In the genomic region with DNA sequence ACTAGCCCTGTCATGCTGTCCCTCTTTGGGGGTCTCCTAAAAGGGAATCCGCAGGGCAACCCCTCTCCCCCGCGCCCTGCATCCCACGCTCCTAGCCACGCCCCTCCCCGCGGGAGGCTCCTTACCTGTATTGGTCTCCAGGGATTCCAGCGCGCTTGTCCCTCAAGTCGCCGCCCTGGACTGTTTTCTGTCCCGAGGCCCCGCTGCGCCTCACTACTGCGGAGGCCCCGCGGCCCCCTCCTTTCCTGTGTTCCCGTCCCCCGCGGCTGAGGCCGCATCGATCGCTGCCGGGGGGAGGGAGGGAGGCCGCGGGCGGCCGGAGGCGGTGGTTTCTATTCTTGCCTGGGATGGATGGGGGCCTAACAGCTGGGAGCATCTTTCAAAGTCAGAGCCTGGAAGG, we compare ENCODE assay signal across 8 mouse cellular contexts. TPM values are rescaled to one million over a fixed set of nuclear protein-coding genes. Genes with fewer than 3 reads are reported as not detected.
DNase-seq lines count a peak whose midpoint lies in the region; ATAC-seq and TF ChIP-seq lines count a peak whose summit lies in the region.

A gene (minus strand): TSS at position 212 of the 400 bp plus-strand sequence.

- no peaks in the 10 kb centered on the region for H3K36me3 ChIP-seq in heart, embryonic 10.5 days
- no peaks in the 10 kb centered on the region for H3K36me3 ChIP-seq in forebrain, embryonic 15.5 days
- no peaks in the 10 kb centered on the region for H3K36me3 ChIP-seq in liver, embryonic 13.5 days

- peaks cover 36% of the 10 kb centered on the region for H3K4me1 ChIP-seq in heart, embryonic 10.5 days
- H3K4me1 ChIP-seq in forebrain, embryonic 15.5 days: peaks cover 23% of the 10 kb centered on the region
- H3K4me1 ChIP-seq in liver, embryonic 13.5 days (replicated peaks): peaks cover 7% of the 10 kb centered on the region
- no peaks in the 10 kb centered on the region for H3K4me1 ChIP-seq in lung, adult 2 months (ENCODE audit: control insufficient read depth, insufficient read depth, low read length)

- TF ChIP-seq CTCF in lung, adult 2 months (IDR thresholded peaks at IDR 0.05; ENCODE audit: insufficient read depth, low read length): no peak

- H3K4me3 ChIP-seq in heart, embryonic 10.5 days: peak within 1 kb of the TSS; percentile 56
- peak within 1 kb of the TSS; percentile 34 for H3K4me3 ChIP-seq in forebrain, embryonic 15.5 days
- peak within 1 kb of the TSS; percentile 28 for H3K4me3 ChIP-seq in liver, embryonic 13.5 days (replicated peaks)
- H3K4me3 ChIP-seq in lung, adult 2 months (replicated peaks; ENCODE audit: extremely low read depth, low read depth, low read length): no peak within 1 kb of the TSS

- H3K9ac ChIP-seq in forebrain, embryonic 15.5 days (replicated peaks): peak within 1 kb of the TSS; percentile 21
- H3K9ac ChIP-seq in liver, embryonic 13.5 days: no peak within 1 kb of the TSS

- DNase-seq in heart, embryonic 10.5 days (ENCODE audit: low spot score): no peak
- no peak for DNase-seq in heart, adult 18-20 months
- peak; percentile 51 for DNase-seq in A20 (ENCODE audit: low read depth, low spot score)
- DNase-seq in liver, embryonic 13.5 days: no peak
- DNase-seq in natural killer cell, adult 2 months (ENCODE audit: low spot score in 2 of 2): no peak
- no peak for DNase-seq in cerebellum, adult 11 months
- DNase-seq in lung, adult 2 months: no peak

- H3K27ac ChIP-seq in heart, embryonic 10.5 days: 0 out of 2 replicates have a peak within 1 kb of the TSS, but pooled peaks have one; percentile 10
- H3K27ac ChIP-seq in forebrain, embryonic 15.5 days (replicated peaks): no peak within 1 kb of the TSS
- H3K27ac ChIP-seq in liver, embryonic 13.5 days: no peak within 1 kb of the TSS

- no peak for ATAC-seq in forebrain, embryonic 15.5 days (replicated peaks)
- ATAC-seq in liver, embryonic 13.5 days (ENCODE audit: low read depth): no peak

- under 1% methylated on average over 24 of the region's 29 CpGs for WGBS in heart, embryonic 10.5 days
- under 1% methylated on average over 27 of the region's 29 CpGs for WGBS in forebrain, embryonic 15.5 days
- under 1% methylated on average over 24 of the region's 29 CpGs for WGBS in liver, embryonic 13.5 days (ENCODE audit: insufficient replicate concordance)
- 2% methylated on average over 29 of the region's 29 CpGs for WGBS in lung, adult 2 months

- no peak for TF ChIP-seq POLR2A in lung, adult 2 months (IDR thresholded peaks at IDR 0.05; ENCODE audit: borderline replicate concordance, extremely low read depth, low read depth, low read length)

- H3K27me3 ChIP-seq in heart, embryonic 10.5 days (ENCODE audit: insufficient read depth, poor library complexity, severe bottlenecking): peaks cover 92% of the 10 kb centered on the region
- peaks cover 70% of the 10 kb centered on the region for H3K27me3 ChIP-seq in forebrain, embryonic 15.5 days
- H3K27me3 ChIP-seq in liver, embryonic 13.5 days: peaks cover 78% of the 10 kb centered on the region

- no peaks in the 10 kb centered on the region for H3K9me3 ChIP-seq in heart, embryonic 10.5 days
- no peaks in the 10 kb centered on the region for H3K9me3 ChIP-seq in forebrain, embryonic 15.5 days
- H3K9me3 ChIP-seq in liver, embryonic 13.5 days (replicated peaks): no peaks in the 10 kb centered on the region

- H3K4me2 ChIP-seq in forebrain, embryonic 15.5 days (replicated peaks): peak within 1 kb of the TSS; percentile 51
- H3K4me2 ChIP-seq in liver, embryonic 13.5 days: peak within 1 kb of the TSS; percentile 38

RNA-seq across cellular contexts. Expression of the gene that starts here (rescaled TPM):
- not detected in 2 replicates for polyA plus RNA-seq in heart, embryonic 10.5 days (2016; fragmentation: Nextera tagmentation; extraction: Ambion mirVana)
- total RNA-seq in heart, adult 18-20 months (2021): under 1 TPM in 1 of 2 experiments, not detected in 1; 0.10 TPM
- 0.55 and 0.75 TPM in 2 replicates for polyA plus RNA-seq in forebrain, embryonic 15.5 days (2015; fragmentation: Nextera tagmentation; extraction: Ambion mirVana)
- polyA plus RNA-seq in liver, embryonic 13.5 days (2015; fragmentation: Nextera tagmentation; extraction: Ambion mirVana): not detected in 2 replicates
- polyA plus RNA-seq in lung, adult 2 months (2012; rRNA removed): 0.07 and 0.21 TPM in 2 replicates
